Mouse (Mus musculus) ES-CJ7 (cell line): Measurements from ENCODE around the gene Zfp428.

Experiments
- DNase-seq: peaks from one replicate; pipeline ENCODE4 v3.0.0; 2011; ENCODE audit warnings: low read depth, low spot score

Gene Zfp428

GRCm38 (mm10) chr7:24520054-24520453 lies 13.2 kb downstream of the Zfp428 start:
- peak; percentile 65 for DNase-seq

- DNase-seq: no peak
Observed at GRCm38 (mm10) chr7:24522805-24523204, 16.0 kb downstream of the Zfp428 start.

GRCm38 (mm10) chr7:24523723-24524122 lies 16.9 kb downstream of the Zfp428 start:
- no peak for DNase-seq

GRCm38 (mm10) chr7:24524978-24525377 lies 18.2 kb downstream of the Zfp428 start:
- DNase-seq: peak; percentile 76

GRCm38 (mm10) chr7:24525686-24526420 lies 19.0 kb downstream of the Zfp428 start:
- no peak for DNase-seq

GRCm38 (mm10) chr7:24528861-24529260 lies 22.1 kb downstream of the Zfp428 start:
- DNase-seq: no peak

- DNase-seq: no peak
Observed at GRCm38 (mm10) chr7:24529580-24529979, 22.8 kb downstream of the Zfp428 start.

- peak; percentile 100 for DNase-seq
Observed at GRCm38 (mm10) chr7:24530062-24530931, 23.5 kb downstream of the Zfp428 start, which contains the start of gene Irgq. Gene Irgq (plus strand): TSS chr7:24530689.

GRCm38 (mm10) chr7:24531211-24531971 lies 24.6 kb downstream of the Zfp428 start:
- DNase-seq: peak; percentile 69

- peak; percentile 41 for DNase-seq
Observed at GRCm38 (mm10) chr7:24533031-24533571, 26.3 kb downstream of the Zfp428 start.

GRCm38 (mm10) chr7:24533806-24534205 lies 27.0 kb downstream of the Zfp428 start:
- DNase-seq: no peak

GRCm38 (mm10) chr7:24534301-24534700 lies 27.5 kb downstream of the Zfp428 start:
- peak; percentile 79 for DNase-seq

- DNase-seq: no peak
Observed at GRCm38 (mm10) chr7:24537081-24537480, 30.3 kb downstream of the Zfp428 start.

GRCm38 (mm10) chr7:24537591-24537990 lies 30.8 kb downstream of the Zfp428 start:
- DNase-seq: no peak

- DNase-seq: no peak
Observed at GRCm38 (mm10) chr7:24538154-24538553, 31.3 kb downstream of the Zfp428 start.

GRCm38 (mm10) chr7:24538701-24539100 lies 31.9 kb downstream of the Zfp428 start:
- DNase-seq: peak; percentile 65

GRCm38 (mm10) chr7:24539686-24540085 lies 32.9 kb downstream of the Zfp428 start:
- DNase-seq: no peak

GRCm38 (mm10) chr7:24544506-24544905 lies 37.7 kb downstream of the Zfp428 start:
- peak; percentile 83 for DNase-seq

- no peak for DNase-seq
Observed at GRCm38 (mm10) chr7:24546068-24546614, 39.3 kb downstream of the Zfp428 start, which contains the start of the genes Pinlyp and Xrcc1. Gene Pinlyp (minus strand): TSS chr7:24546118. Gene Xrcc1 (plus strand): TSS chr7:24546289.

- peak; percentile 99 for DNase-seq
Observed at GRCm38 (mm10) chr7:24546634-24547389, 40.0 kb downstream of the Zfp428 start.
